Mouse (Mus musculus): ENCODE data around the gene Tsen15. TPM values are rescaled to one million over a fixed set of nuclear protein-coding genes. Genes with fewer than 3 reads are reported as not detected.

Tsen15 gene
- total RNA-seq, 4 experiments from 2014 or later: 26.2 to 35.1 (median 29.9) TPM

GRCm38 (mm10) chr1:152384589-152384988, 1.9 kb downstream of the Tsen15 start:
- no peak for DNase-seq

GRCm38 (mm10) chr1:152378311-152378710, 8.2 kb downstream of the Tsen15 start:
- peak; percentile 29 for DNase-seq

- DNase-seq: peak; percentile 34
These were observed 17.3 kb downstream of the Tsen15 start for GRCm38 (mm10) chr1:152369139-152369538.

DNA sequence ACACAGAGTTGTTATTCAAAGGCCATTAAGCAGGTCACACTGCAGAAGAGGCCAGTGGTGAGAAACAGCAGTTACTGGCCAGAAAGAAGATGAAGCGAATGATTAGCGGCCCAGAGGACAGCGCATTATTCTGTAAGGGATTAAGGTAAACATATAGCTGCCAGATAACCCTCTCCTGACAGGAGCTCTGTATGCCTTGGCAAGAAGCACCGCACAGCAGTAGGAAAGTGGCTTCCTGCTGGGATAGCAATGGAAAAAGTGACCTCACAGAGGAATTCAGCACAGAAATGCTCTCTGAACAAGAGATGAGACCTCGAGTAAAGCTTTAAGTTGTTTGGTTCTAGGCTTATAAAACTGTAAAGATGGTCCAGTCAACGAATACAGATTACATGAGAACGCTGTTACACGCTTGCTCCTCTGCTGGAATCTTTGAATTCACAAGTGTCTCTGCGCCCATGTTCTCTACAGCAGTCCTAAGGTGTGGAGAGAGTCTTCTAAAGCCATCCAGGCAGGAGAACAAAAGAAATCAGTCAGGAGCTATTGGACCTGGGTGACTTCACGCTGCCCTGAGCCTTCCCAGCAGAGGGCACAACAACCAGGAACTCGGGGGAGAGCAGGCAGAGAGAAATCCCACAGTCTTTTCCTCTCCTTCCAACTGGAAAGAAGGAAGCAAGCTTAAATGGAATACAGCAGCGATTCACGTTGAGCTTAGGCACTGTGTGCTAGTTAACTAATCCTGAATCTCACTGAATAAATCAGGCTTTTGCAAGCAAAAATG, 18.0 kb downstream of the Tsen15 start:
- no peak for DNase-seq

GRCm38 (mm10) chr1:152356721-152357120, 29.8 kb downstream of the Tsen15 start:
- DNase-seq: no peak

- no peak for DNase-seq
These were observed 38.5 kb downstream of the Tsen15 start for GRCm38 (mm10) chr1:152347946-152348345.

GRCm38 (mm10) chr1:152324024-152324423, 62.5 kb downstream of the Tsen15 start:
- DNase-seq: no peak

Other genes with a start within 250 kb of the Tsen15 start
- 1 to 10 TPM; 2.8 to 4.5 (median 3.7) TPM for gene Colgalt2, start 13.1 kb upstream of the Tsen15 start, total RNA-seq (2022)